Mouse (Mus musculus) ovary, postnatal 14 days (tissue): ENCODE results near the gene Ssmem1.

Experiments used
- DNase-seq: peaks from one replicate; pipeline ENCODE4 v3.0.0; 2022; ENCODE audit warnings: low spot score

Ssmem1 gene

DNA sequence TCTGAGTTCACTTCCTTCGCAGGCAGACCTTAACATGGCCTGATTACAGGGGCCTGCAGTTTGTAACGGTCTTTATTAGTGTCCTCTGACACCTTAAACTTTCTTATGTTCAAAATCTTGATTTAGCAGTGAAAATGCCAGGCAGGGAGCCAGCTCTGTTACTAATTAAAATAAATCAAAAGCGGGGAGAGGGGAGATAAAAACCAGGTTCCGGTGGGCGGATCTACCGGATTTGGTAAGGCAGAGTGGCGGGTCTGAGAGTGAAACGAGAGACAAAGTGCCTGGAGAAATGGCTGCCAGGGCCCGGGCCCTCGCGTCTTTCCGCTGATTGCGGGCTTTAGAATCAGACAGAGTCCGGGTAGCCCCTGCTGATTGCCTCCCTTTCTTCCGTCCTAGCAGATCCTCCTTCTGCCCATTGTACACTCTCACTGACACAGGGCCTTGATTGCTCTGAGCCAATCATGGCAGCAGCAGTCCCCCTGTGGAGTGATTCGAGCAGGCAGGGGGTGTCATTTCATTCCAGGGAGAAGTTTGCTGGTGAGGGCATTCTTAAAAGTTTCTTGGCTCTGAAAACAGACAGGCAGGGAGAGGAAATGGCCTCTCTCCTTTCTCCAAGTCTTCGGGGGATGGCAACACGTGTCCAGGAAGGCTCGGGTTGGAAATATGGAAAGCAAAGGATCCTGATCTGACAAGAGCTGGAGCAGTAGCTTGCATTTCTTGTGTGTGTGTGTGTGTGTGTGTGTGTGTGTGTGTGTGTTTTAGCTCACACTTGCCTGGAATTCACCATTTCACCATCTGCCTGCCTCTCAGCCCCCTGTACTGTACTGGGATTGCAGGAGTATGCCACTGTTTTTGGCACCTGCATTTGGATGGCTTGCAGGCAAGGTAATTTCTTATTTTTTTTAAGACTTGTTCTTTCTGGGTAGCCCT, 17.2 kb downstream of the Ssmem1 start:
- DNase-seq = peak; percentile 47

DNA sequence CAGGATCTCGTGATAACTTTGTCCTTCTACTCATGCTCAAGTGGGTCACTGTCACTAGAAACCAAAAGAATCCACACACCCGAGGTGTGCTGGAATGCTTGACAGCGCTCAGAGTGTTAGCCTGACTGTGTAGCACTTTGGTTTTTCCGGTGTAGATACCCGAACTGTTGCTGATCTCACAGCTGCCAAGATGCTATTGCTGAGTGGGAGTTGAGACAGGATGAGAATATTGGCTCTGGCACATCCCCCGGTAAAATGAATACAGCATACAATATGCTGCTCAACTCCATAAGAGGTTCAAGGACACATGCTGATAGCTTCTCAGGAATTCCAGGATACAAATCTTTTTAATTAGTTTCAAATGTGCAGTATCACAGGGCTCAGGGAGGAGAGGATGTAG, 19.2 kb downstream of the Ssmem1 start:
- no peak for DNase-seq

DNA sequence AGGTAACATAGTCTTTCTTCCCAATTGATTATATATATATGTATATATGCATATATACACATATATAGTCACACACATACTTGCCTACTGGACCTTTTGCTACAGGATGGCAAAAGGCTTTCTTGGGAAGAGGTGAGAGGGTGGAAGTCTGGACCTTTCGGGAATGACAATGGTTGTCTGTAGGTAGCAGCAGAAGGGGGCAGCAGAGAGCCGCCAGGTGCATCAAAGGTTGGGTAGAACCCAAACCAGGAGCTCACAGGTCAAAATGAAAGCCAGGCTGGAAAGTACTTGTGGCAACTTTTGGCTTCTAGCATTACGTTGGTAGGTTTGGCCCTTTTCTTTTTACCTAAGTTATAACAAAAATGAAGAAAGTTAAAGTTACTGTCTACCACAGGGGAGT, 25.7 kb downstream of the Ssmem1 start:
- DNase-seq = no peak

DNA sequence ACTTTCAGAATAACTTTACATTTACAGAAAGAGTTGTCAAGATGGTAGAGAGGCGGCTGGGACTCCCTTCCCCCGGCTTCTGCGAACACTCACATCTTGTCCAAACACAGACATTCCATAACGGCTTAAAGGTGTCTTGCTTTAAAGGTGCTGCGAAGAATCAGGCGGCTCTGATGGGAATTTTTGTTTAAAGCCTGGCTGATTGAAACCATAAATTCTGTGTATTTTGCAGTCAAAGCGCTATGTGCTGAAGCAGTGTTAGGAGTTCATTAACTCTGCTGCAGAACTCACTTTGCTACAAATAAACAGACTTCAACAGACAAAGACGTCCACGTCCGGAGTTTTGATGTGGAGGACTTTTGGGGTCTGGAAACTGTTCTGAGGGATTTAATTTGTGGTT, 28.6 kb downstream of the Ssmem1 start:
- DNase-seq = no peak

DNA sequence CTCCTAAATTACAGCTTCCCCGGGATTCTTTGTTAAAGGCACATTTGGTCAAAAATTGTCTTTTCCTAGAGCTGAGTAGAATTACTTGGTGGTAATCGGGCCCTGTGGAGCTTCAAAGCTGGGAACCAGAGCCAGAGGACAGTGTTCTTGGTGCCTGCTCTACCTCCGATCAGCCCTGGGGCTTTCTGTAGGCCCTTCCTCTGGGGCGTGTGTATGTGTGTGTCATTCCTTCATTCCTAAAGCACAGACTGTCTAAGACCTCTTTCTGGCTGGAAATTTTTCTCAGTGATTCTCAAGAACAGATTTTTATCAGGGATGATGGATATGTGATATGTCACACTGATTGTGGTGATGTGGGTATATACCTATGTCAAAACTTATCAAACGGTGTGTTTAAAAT, 29.2 kb downstream of the Ssmem1 start:
- no peak for DNase-seq

DNA sequence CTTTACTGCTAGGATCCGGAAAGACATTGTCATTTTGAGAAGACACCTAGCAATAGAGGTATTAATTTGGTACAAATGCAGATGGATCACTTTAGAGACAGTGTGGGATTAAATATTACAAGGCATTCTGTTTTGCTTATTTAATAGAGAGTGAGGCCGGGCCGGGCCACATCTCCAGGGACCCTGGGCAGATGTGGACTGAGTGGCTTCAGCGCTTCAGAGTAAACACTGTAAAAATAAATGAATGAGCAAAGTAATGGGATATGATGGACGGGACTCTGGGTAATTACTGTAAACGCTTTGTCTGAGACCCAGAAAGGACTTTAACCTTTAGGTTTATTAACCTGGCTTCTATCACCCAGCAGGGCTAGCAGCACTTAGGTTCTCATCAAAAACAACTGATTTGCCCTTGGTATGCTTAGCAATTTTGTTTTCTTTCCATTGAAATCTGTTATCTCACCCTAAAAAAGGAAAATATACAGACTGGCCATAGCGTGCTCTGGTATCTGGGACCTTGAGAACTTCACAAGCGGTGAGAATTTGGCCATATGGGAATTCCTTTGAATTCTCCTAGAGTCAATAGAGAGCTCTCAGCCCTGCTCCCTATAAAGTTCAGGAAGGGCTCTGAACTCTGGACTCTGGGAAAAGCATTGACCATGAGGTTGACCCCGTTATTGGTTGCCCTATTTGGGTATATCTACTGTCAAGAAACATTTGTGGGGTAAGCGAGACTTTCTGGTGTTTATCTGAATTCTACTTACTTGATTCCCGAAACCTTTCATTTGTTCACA, 31.6 kb downstream of the Ssmem1 start, which contains the start of gene Cpa2:
TSS of gene Cpa2 (plus strand) at position 574 of the 791 bp plus-strand sequence.
- DNase-seq = no peak

DNA sequence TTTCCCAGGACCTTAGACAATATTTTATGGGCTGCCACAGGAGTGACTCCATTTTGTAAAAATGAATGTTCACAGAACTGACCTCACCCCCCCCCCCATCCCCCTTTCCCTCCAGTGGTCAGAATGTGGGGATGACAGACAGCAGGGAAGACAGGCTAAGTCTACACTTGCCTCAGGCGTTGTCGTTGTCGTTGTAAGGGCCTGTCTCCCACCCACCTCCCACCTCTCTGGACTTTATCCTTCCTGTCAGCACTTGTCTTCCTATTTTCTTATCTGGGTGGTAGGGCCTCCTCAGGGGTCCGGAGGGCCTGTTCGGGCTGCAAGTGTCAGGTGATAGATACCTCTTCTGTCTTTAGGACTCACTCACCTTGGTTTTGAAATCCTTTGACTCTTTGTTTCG, 32.6 kb downstream of the Ssmem1 start:
- DNase-seq = no peak

DNA sequence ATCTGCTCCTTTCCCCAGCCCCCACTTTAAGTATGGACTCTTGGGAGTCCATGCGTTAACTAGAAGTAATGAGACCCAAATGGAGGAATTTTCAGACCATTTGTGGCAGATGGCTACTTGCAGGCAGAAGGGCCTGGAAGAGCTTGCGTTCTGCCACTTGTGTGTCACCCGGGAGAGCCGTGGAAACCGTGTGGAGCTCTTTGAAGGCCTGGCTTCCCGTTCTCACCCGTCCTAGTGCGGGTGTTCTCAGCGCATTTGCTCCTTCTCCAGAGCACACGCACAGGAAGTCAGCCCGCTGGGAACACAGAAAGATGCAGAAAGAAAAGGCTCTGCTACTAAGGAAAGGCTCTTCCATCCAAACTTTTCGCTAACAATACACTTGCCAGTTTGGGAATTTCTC, 33.4 kb downstream of the Ssmem1 start:
- no peak for DNase-seq

DNA sequence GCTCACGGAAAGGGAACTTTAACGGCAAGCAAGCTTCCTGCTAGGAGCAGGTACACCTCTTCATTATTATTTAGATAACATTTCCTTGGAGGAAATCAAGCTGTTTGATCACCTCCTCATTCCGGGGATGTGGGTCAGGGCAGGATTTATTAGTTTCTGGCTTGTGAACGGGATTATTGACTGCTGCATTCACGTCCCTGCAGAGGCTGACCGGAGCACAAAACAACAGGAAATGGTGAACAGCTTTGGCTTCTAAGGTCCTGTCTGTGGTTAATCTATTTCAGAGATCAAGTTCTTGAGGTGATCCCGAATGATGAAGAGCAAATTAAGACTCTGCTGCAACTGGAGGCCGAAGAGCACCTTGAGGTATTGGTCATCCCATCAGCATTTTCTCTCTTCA, 34.2 kb downstream of the Ssmem1 start:
- DNase-seq = no peak

DNA sequence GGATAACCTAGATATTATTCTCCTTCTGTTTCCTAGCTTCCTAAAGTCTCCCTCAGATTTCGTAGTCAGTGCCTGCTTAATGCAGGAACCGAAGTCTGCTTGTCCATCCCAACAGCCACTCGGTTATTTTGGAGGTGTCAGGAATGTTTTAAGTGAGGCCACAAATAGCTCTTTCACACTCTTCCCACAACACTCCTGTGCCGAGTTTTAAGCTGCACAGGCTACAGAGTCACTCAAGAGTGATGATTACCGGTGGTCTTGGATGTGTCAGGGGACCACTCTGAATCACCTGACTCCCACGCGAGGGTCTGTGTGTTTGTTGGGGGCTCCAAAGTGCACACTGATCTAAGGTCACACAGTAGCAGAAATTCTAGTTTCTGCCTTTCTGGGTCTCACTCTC, 36.0 kb downstream of the Ssmem1 start:
- no peak for DNase-seq

DNA sequence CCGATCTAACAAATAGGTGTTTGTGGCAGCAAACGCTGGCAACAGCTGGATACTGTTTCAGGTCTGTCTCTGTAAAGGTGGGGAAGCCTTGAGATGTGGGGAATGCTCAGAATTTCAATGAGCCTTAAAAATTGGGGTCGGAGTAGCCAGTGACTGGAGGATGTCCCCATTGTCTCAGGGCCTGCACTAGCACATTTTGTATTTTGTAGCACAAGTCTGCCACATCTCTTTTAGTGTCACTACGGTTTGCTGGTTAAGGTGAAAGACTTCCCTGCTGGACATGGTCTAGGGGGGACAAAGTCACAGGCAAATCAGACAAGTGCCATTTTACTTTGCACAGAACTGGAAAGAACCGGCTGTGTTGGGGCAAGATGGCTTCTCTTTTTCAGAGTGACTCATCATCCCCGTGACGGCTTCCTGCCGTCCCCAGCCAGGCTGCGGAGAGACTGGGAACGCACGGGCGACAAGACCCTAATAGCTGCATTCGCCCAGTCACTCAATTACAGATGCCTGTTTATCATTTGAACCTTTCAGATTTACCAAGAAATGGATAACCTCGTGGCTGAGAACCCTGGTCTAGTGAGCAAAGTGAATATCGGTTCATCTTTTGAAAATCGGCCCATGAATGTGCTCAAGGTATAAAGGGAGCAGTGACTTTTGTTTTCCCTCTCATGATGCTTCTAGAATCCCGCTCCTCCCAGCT, 37.1 kb downstream of the Ssmem1 start:
- no peak for DNase-seq

DNA sequence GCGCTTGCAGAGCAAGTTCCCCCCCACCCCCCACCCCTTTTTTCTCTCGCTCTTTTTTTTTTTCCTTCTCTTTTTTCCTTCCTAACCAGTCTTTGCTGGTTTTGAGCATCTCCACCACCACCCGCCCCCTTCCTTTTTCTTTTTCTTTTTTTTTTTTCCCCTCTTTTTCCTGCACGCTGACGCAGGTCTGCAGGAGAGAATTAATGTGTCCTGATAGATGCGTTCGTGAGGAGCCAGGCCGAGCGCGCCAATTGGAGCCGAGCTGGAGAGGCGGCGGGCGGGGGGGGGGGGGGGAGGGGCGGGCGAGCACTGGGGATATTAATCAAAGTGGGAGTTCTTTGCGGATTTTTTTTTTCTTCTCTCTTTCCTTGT, 37.6 kb downstream of the Ssmem1 start:
- no peak for DNase-seq

DNA sequence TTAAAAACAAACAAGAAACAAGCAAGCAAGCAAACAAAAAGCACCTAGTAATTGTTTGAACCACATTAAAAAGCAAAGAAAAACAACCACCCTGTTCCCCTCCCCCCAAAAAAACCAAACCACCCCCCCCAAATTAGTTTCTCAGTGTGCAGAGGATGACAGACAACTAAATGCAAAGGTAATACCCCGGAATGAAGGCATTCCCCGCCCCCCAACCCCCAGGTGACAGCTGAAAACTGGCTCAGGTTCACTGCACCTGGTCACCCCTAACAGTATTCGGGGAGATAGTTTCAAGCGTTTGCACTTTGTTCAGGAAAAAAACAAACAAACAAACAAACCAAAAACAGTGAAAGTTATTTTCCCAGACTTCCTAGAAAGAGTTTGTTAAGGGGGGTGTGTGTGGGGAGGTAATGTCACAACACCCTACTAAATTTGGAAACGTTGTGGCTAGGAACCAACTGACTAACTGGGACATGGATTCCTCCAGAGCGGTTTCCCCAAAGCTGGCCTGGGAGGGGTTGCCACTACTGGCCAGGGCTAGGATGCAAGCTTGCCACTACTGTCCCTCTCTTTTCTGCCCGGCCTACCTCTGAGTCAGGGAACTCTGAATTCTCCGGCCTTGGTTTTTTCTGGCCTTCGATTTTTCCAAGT, 38.1 kb downstream of the Ssmem1 start:
- no peak for DNase-seq

DNA sequence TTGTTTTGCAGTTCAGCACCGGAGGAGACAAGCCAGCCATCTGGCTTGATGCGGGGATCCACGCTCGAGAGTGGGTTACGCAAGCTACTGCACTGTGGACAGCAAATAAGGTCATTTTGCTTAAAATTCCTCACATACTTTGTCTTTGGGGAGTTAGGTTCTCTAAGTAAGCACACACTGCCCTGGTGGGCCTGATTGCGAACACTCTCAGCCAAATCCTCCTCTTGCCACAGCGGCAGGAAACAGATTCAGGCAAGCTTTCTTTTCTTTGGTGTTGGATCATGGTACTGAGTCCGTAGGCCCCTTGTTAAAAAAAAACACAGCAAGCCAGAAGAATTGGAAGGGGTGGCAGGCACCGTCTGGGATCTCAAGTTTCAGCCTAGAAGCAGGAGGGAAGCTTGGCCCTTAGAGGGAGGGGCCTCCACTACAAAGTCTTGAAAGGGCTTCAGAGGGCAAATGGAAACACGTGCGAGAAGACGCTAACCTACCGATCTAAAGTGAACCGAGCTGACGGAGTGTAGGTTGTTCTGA, 39.6 kb downstream of the Ssmem1 start:
- no peak for DNase-seq

DNA sequence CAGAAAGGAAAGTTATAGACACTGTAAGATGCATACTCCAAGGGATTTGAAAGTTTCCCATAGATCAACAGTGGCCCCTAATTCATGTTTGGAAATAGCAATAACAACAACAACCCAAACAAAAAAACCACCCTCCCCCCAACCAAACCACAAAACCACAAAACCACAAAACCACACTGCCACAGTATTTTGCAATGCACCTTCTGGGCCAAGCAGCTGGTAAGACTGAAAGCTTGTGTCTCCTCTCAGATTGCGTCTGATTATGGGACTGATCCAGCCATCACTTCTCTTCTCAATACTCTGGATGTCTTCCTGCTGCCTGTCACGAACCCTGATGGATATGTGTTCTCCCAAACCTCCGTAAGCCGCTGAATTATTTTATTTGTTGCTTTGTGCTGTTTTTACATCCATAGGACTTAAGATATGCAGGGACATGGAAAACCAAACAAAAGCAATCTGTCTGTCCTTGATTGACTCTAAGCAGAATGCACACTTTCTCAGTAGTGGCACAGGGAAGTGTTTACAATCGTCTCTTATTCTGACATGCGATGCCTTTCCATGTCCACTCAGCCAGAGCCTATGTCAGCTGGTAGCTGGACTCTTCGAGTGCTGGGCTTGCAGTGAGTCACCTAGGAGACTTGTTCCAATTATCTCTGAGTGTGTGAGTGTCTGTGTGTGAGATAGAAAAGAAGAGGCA, 41.0 kb downstream of the Ssmem1 start:
- no peak for DNase-seq

DNA sequence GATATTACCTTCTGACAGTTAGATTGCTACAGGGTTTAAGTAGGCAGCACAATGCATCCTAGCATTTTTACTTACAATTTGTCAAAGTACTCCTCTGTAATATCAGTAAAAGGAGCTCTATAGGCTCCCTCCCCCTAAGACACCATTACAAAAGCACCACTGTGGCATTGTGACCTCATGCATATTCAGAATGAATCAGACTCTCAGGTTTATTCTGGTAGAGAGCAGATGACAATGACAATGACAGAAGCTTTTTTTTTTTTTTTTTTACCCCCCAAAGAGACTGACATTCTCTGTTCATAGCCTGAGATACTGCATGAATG, 41.5 kb downstream of the Ssmem1 start:
- DNase-seq = no peak

DNA sequence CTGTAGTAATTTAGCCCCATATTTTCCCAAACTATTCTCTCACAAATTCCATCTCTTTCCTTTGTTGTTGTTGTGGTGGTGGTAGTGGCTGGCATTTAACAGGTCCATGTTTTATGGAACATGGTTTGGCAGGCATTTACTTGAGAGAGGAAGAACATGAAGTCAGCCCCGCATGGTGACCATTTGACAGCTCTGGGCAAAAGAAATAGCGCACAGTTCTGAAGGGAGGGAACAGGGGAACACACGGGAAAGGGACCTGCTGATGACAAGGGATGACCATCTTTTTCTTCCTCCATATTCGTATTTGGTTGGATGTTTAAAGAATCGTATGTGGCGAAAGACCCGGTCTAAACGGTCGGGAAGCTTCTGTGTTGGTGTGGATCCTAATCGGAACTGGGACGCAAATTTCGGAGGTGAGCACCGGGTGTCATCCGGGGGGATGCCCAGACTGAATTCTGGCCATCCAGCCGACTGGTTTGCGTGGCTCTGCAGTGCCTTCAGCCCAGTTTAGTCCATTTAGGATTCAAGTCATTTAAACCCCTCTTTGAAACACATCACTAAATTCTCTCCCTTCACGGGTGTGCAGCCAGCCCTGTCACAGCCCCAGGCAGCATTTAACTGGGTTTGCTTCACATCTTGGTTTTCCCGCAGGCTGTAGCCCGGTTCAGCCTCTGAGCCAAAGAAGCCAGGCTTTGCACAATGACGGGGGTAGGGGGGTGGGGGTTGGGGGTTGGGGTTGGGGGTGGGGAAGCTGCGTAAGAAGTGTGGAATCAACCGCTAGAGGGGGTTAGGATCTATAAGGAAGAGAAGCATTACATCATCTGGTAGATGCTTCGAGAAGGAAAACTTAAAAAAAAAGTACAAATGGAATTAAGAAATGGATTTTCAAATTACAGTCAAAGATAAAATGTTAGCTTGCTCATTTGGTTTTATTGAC, 42.3 kb downstream of the Ssmem1 start:
- DNase-seq = no peak

DNA sequence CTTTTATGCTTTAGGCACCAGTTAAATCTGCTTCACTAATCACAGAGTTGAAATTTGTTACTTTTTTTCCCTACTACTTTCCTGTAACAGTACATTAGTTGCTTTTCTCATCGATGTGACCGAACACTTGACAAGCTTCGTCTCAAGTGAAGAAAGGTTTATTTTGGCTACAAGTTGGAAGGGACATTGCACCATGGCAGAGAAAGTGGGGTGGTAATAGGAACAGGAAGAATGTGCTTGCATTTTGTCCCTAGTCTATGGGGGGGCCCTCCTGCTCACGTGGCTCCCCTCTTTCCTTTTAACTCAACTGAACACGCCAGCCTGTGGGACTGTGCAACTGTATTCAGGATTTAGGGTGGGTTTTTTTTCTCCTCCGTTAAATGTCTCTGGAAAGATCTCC, 43.0 kb downstream of the Ssmem1 start:
- no peak for DNase-seq

DNA sequence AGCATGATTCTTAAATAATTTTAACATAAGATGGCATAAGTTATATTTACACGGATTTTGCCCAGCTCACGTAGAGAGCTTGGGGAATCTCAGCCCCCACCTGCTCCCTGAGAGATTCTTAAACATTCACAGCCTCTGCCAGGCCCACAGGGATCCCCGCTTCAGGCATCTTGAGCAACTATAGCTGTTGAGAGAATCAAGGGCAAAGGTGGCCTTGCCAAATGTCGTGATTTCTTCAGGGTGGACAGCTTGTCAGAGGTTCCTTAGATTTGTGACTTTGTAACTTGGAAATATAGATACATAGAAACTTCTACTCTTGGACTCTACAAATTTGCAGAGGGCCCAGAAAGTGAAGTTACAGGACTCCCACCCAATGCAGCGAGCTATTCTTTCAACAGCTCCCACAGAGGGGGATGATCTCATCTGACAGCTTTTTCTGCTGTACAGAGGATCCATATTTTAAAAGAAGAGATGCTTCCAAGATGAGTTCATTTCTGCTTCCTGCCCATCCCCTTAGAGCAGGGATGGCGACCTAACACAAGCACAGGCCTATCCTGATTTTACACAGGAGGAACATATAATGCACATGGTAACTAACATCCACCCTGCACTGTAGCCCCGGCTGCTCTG, 43.8 kb downstream of the Ssmem1 start:
- no peak for DNase-seq

DNA sequence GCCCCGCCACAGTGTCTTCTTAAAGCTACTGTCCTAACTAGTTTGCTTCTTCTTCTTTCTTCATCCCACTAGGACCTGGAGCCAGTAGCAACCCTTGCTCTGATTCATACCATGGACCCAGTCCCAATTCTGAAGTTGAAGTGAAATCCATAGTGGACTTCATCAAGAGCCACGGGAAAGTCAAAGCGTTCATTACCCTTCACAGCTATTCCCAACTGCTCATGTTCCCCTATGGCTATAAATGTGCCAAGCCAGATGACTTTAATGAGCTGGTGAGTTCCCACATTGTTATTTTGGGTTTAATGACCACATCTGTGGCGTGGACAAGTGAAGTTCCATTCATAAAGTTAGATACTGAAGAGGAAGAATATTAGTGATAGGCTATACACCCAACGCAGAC, 44.4 kb downstream of the Ssmem1 start:
- no peak for DNase-seq
